Mouse (Mus musculus) erythroblast, embryonic 14.5 days (primary cell): ENCODE results near the gene Icos.

Source experiments
- GATA1 ChIP-seq: IDR thresholded peaks from 2 replicates; pipeline ENCODE4 v1.6.1; 2012; ENCODE audit warnings: low read length, inconsistent platforms, mixed read lengths
- TAL1 ChIP-seq: IDR thresholded peaks from 3 replicates; pipeline ENCODE4 v1.6.1; 2012; ENCODE audit warnings: low read length, inconsistent platforms, mixed read lengths

DNA sequence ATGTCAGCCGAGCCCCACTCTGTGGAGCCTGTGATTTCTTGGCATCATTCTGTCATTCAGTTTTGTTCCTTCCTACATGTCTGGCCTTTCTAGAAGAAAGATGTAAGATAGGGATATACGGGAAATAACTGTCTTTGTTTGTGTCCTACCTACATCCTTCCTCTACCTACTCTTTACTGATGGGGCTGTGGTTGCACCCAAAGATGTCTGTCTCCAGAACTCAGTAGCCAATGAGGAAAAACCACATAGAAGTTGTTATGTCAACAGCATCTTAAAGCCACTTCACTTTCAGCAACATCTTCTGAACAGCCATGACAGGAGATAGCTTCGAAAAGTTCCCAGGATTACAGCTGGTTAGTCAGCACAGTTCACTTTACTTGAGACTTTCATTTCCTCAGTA lies 49.8 kb downstream of the Icos start:
- TF ChIP-seq GATA1 = no peak
- TF ChIP-seq TAL1 = no peak
